Mouse (Mus musculus): ENCODE data around the gene Pwp2. TPM values are rescaled to one million over a fixed set of nuclear protein-coding genes. Genes with fewer than 3 reads are reported as not detected.

Gene Pwp2
- polyA plus RNA-seq, 1 experiment, result 17.2 TPM

GRCm38 (mm10) chr10:78163923-78164322 is 21.0 kb downstream of the Pwp2 start:
- Histone ChIP-seq H3K4me3 (replicated peaks; ENCODE audit: insufficient read depth, low read depth, low read length) (no peak overlapping the region), H3K27me3 (ENCODE audit: control insufficient read depth, insufficient read depth, low read length) (no peaks in the 10 kb centered on the region), H3K27ac (ENCODE audit: insufficient read depth, low read length) (no peak overlapping the region), H3K4me1 (ENCODE audit: control insufficient read depth, insufficient read depth, low read length) (peaks cover 54% of the 10 kb centered on the region)
- DNase-seq, result peak; percentile 70 to 72
- WGBS, result 23% methylated on average over 4 of the region's 4 CpGs
- no peak for TF ChIP-seq POLR2A (IDR thresholded peaks at IDR 0.05; ENCODE audit: borderline replicate concordance, insufficient read depth, low read length)
- TF ChIP-seq CTCF (IDR thresholded peaks at IDR 0.05; ENCODE audit: borderline replicate concordance, insufficient read depth, low read depth, low read length), result peak; percentile 79

GRCm38 (mm10) chr10:78163241-78163640 is 21.7 kb downstream of the Pwp2 start:
- no peak overlapping the region for H3K27ac ChIP-seq (ENCODE audit: insufficient read depth, low read length)
- TF ChIP-seq POLR2A (IDR thresholded peaks at IDR 0.05; ENCODE audit: borderline replicate concordance, insufficient read depth, low read length) (no peak), CTCF (IDR thresholded peaks at IDR 0.05; ENCODE audit: borderline replicate concordance, insufficient read depth, low read depth, low read length) (no peak)
- no peak for DNase-seq
- H3K4me3 ChIP-seq (replicated peaks; ENCODE audit: insufficient read depth, low read depth, low read length), result no peak overlapping the region
- no peaks in the 10 kb centered on the region for H3K27me3 ChIP-seq (ENCODE audit: control insufficient read depth, insufficient read depth, low read length)
- H3K4me1 ChIP-seq (ENCODE audit: control insufficient read depth, insufficient read depth, low read length), result peaks cover 49% of the 10 kb centered on the region
- 91% methylated on average over 9 of the region's 9 CpGs for WGBS

GRCm38 (mm10) chr10:78162646-78163045 is 22.3 kb downstream of the Pwp2 start:
- WGBS, result 89% methylated on average over 12 of the region's 12 CpGs
- Histone ChIP-seq H3K4me1 (ENCODE audit: control insufficient read depth, insufficient read depth, low read length) (peaks cover 47% of the 10 kb centered on the region), H3K27ac (ENCODE audit: insufficient read depth, low read length) (no peak overlapping the region), H3K4me3 (replicated peaks; ENCODE audit: insufficient read depth, low read depth, low read length) (no peak overlapping the region), H3K27me3 (ENCODE audit: control insufficient read depth, insufficient read depth, low read length) (no peaks in the 10 kb centered on the region)
- no peak for TF ChIP-seq CTCF (IDR thresholded peaks at IDR 0.05; ENCODE audit: borderline replicate concordance, insufficient read depth, low read depth, low read length)
- no peak for TF ChIP-seq POLR2A (IDR thresholded peaks at IDR 0.05; ENCODE audit: borderline replicate concordance, insufficient read depth, low read length)
- DNase-seq, result no peak

GRCm38 (mm10) chr10:78161096-78161495 is 23.9 kb downstream of the Pwp2 start:
- H3K4me3 ChIP-seq (replicated peaks; ENCODE audit: insufficient read depth, low read depth, low read length), result no peak overlapping the region
- TF ChIP-seq POLR2A (IDR thresholded peaks at IDR 0.05; ENCODE audit: borderline replicate concordance, insufficient read depth, low read length) (no peak), CTCF (IDR thresholded peaks at IDR 0.05; ENCODE audit: borderline replicate concordance, insufficient read depth, low read depth, low read length) (no peak)
- no peaks in the 10 kb centered on the region for H3K27me3 ChIP-seq (ENCODE audit: control insufficient read depth, insufficient read depth, low read length)
- no peak overlapping the region for H3K27ac ChIP-seq (ENCODE audit: insufficient read depth, low read length)
- H3K4me1 ChIP-seq (ENCODE audit: control insufficient read depth, insufficient read depth, low read length), result peaks cover 32% of the 10 kb centered on the region
- WGBS, result 86% methylated on average over 8 of the region's 8 CpGs
- DNase-seq, result no peak

DNA sequence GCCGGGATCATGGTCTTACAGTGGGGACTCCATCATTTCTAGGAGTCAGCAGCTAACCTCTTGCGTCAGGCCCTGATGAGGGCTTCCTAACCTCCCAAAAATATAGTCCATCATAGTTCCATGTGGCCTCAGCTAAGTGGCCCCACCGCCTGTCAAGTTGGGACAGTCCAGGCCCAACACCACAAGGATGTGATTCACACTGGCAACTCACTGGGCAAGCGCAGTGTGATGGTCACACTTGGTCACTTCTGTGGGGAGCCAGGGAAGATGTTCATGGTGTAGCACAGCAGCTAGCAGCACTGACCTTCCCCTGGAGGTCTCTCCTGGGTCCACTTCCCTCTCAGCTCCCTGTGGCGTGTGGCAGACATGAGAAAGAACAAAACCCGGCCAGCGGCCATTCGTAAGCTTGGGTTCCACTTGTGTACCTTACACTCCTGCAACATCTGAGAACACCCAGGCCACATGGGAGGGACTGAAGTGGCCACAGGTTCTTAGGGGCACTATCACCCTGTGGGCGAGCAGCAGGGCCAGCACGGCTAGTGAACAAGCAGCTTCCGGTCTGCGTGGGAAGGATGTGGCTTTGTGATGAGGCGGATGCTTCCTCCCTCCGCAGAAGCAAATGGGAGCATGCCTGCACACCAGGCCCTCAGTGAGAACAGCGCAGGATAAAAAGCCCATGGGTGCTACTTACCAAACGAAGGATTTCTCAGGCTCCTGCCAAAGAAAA is 24.4 kb downstream of the Pwp2 start:
- H3K4me1 ChIP-seq (ENCODE audit: control insufficient read depth, insufficient read depth, low read length), result peaks cover 26% of the 10 kb centered on the region
- DNase-seq, result no peak
- no peak overlapping the region for H3K4me3 ChIP-seq (replicated peaks; ENCODE audit: insufficient read depth, low read depth, low read length)
- no peak for TF ChIP-seq POLR2A (IDR thresholded peaks at IDR 0.05; ENCODE audit: borderline replicate concordance, insufficient read depth, low read length)
- TF ChIP-seq CTCF (IDR thresholded peaks at IDR 0.05; ENCODE audit: borderline replicate concordance, insufficient read depth, low read depth, low read length), result no peak
- H3K27ac ChIP-seq (ENCODE audit: insufficient read depth, low read length), result no peak overlapping the region
- WGBS, result 87% methylated on average over 16 of the region's 16 CpGs
- no peaks in the 10 kb centered on the region for H3K27me3 ChIP-seq (ENCODE audit: control insufficient read depth, insufficient read depth, low read length)

DNA sequence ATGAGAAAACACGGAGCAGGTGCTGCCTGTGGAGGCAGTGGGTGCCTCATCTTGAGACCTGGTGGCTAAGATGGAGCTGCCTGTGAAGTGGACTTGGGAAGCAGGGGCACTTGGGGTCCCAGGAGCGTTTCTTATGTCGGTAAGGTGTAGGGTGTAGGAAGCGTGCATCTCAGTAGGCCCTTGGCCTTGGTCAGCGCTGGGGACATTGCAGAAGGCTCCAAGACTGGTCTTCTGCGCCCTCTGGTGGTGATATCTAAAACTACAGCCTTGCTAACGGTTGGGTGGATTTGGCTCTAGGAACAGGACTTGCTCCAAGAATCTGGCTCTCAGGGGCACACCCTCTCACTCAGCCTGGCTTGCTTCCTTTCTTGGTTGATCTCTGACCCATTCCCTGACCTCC is 25.0 kb downstream of the Pwp2 start:
- 5% methylated on average over 7 of the region's 7 CpGs for WGBS
- H3K27ac ChIP-seq (ENCODE audit: insufficient read depth, low read length), result no peak overlapping the region

DNA sequence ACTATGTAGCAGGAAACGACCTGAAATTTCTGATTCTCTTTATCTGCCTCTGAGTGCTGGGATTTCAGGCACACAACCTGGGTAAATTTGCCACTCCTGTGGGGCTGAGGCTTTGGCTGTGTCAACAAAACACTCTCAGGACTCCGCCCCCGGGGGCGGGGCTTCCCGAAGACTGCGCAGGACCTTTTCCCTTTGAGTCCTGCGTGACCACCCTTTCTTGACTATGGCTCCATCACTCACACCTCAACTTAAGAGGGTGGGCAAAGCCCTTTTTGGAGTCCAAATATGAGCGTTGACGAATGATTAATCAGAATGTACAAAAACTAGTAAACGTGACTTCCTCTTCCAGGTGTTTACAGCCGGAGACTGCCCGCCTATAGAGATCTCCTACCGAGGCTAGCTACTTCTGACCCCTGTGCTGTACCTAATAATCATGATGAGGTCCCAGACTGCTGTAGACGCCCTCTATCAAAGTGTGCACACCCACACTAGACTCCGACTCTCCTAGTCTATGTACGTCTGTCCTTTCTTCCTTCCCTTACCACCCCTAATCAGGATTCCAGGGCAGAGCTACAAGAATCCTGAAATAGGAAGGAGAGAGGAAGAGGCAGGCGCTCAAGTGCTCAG is 25.6 kb downstream of the Pwp2 start:
- Histone ChIP-seq H3K4me3 (replicated peaks; ENCODE audit: insufficient read depth, low read depth, low read length) (no peak overlapping the region), H3K27ac (ENCODE audit: insufficient read depth, low read length) (no peak overlapping the region)
- peak; percentile 53 to 57 for DNase-seq

More for the DNA sequence above, 25.0 kb downstream of the Pwp2 start:
- Histone ChIP-seq H3K27me3 (ENCODE audit: control insufficient read depth, insufficient read depth, low read length) (no peaks in the 10 kb centered on the region), H3K4me3 (replicated peaks; ENCODE audit: insufficient read depth, low read depth, low read length) (no peak overlapping the region), H3K4me1 (ENCODE audit: control insufficient read depth, insufficient read depth, low read length) (peaks cover 20% of the 10 kb centered on the region)
- TF ChIP-seq CTCF (IDR thresholded peaks at IDR 0.05; ENCODE audit: borderline replicate concordance, insufficient read depth, low read depth, low read length), result peak; percentile 94
- peak; percentile 2; the same call in 1 of the 2 replicates for TF ChIP-seq POLR2A (IDR thresholded peaks at IDR 0.05; ENCODE audit: borderline replicate concordance, insufficient read depth, low read length)
- peak; percentile 80 to 86 for DNase-seq

GRCm38 (mm10) chr10:78158041-78158440 is 26.9 kb downstream of the Pwp2 start:
- WGBS, result 69% methylated on average over 15 of the region's 15 CpGs
- DNase-seq, result no peak
- Histone ChIP-seq H3K27ac (ENCODE audit: insufficient read depth, low read length) (no peak overlapping the region), H3K4me1 (ENCODE audit: control insufficient read depth, insufficient read depth, low read length) (peaks cover 3% of the 10 kb centered on the region), H3K4me3 (replicated peaks; ENCODE audit: insufficient read depth, low read depth, low read length) (no peak overlapping the region), H3K27me3 (ENCODE audit: control insufficient read depth, insufficient read depth, low read length) (no peaks in the 10 kb centered on the region)
- TF ChIP-seq POLR2A (IDR thresholded peaks at IDR 0.05; ENCODE audit: borderline replicate concordance, insufficient read depth, low read length), result no peak
- TF ChIP-seq CTCF (IDR thresholded peaks at IDR 0.05; ENCODE audit: borderline replicate concordance, insufficient read depth, low read depth, low read length), result no peak

More for the DNA sequence above, 25.6 kb downstream of the Pwp2 start:
- 22% methylated on average over 17 of the region's 17 CpGs for WGBS
- Histone ChIP-seq H3K27me3 (ENCODE audit: control insufficient read depth, insufficient read depth, low read length) (no peaks in the 10 kb centered on the region), H3K4me1 (ENCODE audit: control insufficient read depth, insufficient read depth, low read length) (peaks cover 15% of the 10 kb centered on the region)
- TF ChIP-seq CTCF (IDR thresholded peaks at IDR 0.05; ENCODE audit: borderline replicate concordance, insufficient read depth, low read depth, low read length) (no peak), POLR2A (IDR thresholded peaks at IDR 0.05; ENCODE audit: borderline replicate concordance, insufficient read depth, low read length) (0 out of 2 replicates have a peak, but pooled peaks have one; percentile 3)

Measured in cerebellum, adult 2 months (tissue).